Comparison of ENCODE assay signal across 17 mouse cellular contexts in the genomic region with DNA sequence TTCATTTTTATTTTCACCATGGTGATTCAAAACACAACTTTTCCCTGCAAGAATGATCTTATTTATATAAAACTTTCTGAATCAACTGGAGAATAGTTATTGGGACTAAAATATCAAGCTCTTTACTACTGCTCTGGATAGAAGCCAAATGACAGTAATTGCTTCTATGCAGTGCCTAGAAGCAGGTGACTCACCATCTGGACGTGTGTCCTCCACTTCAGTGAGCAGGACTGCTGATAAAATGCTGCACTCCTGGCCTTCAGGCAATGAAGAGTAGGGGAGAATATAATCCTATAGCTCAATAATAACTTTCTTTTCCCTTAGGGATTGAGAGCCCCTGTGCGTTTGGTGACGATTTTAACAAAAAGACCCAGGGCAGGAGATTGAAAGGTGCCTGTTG.
DNase-seq lines count a peak whose midpoint lies in the region; TF ChIP-seq lines count a peak whose summit lies in the region.
"Had no signal": no experiment of that assay in that cellular context is flagged by ENCODE, and none has a peak within 500 bp of the region (broad histone marks: within the 10 kb centered on the region; RNA-seq: fewer than 3 reads in every experiment).

No protein-coding gene starts in this region.

- no peaks in the 10 kb centered on the region for H3K4me1 ChIP-seq in cerebellum, adult 2 months (ENCODE audit: control insufficient read depth, insufficient read depth, low read length)
- H3K4me1 ChIP-seq: heart, embryonic 15.5 days; lung, embryonic 15.5 days had no signal

- no peak overlapping the region for H3K4me3 ChIP-seq in cerebellum, adult 2 months (replicated peaks; ENCODE audit: insufficient read depth, low read depth, low read length)
- H3K4me3 ChIP-seq: heart, embryonic 15.5 days; lung, embryonic 15.5 days had no signal

- no peak overlapping the region for H3K27ac ChIP-seq in cerebellum, adult 2 months (ENCODE audit: insufficient read depth, low read length)
- H3K27ac ChIP-seq: heart, embryonic 15.5 days; kidney, postnatal 0 days; liver, embryonic 14.5 days; lung, embryonic 15.5 days had no signal

- peak; percentile 7 for DNase-seq in adrenal gland, postnatal 10 days
- no peak for DNase-seq in adrenal gland, adult 8-10 months
- DNase-seq in left cerebral cortex, postnatal 4 days, result peak; percentile 18
- no peak for DNase-seq in left cerebral cortex, postnatal 10 days (ENCODE audit: extremely low spot score in 1 of 2, low spot score in 2 of 2)
- DNase-seq in cerebellum, adult 2 months, result peak; percentile 13 to 52
- DNase-seq in urinary bladder, postnatal 10 days (ENCODE audit: low spot score), result no peak
- DNase-seq in embryo, embryonic 9.5 days (ENCODE audit: extremely low spot score), result no peak
- DNase-seq: gastrocnemius, postnatal 10 days; heart, postnatal 4 days; kidney, adult 18-20 months; lung, postnatal 4 days; spleen, adult 18-20 months; thymus, postnatal 25 days had no signal

- TF ChIP-seq CTCF in cerebellum, adult 2 months (IDR thresholded peaks at IDR 0.05; ENCODE audit: borderline replicate concordance, insufficient read depth, low read depth, low read length), result no peak

- WGBS in cerebellum, adult 2 months, result 36% methylated on average over 3 of the region's 3 CpGs

- no peak for TF ChIP-seq POLR2A in cerebellum, adult 2 months (IDR thresholded peaks at IDR 0.05; ENCODE audit: borderline replicate concordance, insufficient read depth, low read length)

- intact Hi-C loops in left cerebral cortex, postnatal 4 days (cut with DNase I), result no loop called here
- intact Hi-C loops in left cerebral cortex, postnatal 10 days (cut with DNase I), result no loop called here

- H3K27me3 ChIP-seq in cerebellum, adult 2 months (ENCODE audit: control insufficient read depth, insufficient read depth, low read length), result no peaks in the 10 kb centered on the region
- H3K27me3 ChIP-seq: heart, embryonic 15.5 days; lung, embryonic 15.5 days had no signal

Comparison
In these comparisons a context has a peak if more than half of its experiments do, and no peak if none do; other contexts are left out.
1. DNase-seq: peak in adrenal gland, postnatal 10 days (single experiment), left cerebral cortex, postnatal 4 days (single experiment) and cerebellum, adult 2 months (2 of 2); none in adrenal gland, adult 8-10 months (single experiment), left cerebral cortex, postnatal 10 days (0 of 2), urinary bladder, postnatal 10 days (single experiment) and embryo, embryonic 9.5 days (single experiment).